Mouse (Mus musculus): ENCODE data around the gene Dcdc2b. TPM values are rescaled to one million over a fixed set of nuclear protein-coding genes. Genes with fewer than 3 reads are reported as not detected.

Dcdc2b gene
- polyA plus RNA-seq, 1 experiment from 2014 or later, result 1.5 TPM

DNA sequence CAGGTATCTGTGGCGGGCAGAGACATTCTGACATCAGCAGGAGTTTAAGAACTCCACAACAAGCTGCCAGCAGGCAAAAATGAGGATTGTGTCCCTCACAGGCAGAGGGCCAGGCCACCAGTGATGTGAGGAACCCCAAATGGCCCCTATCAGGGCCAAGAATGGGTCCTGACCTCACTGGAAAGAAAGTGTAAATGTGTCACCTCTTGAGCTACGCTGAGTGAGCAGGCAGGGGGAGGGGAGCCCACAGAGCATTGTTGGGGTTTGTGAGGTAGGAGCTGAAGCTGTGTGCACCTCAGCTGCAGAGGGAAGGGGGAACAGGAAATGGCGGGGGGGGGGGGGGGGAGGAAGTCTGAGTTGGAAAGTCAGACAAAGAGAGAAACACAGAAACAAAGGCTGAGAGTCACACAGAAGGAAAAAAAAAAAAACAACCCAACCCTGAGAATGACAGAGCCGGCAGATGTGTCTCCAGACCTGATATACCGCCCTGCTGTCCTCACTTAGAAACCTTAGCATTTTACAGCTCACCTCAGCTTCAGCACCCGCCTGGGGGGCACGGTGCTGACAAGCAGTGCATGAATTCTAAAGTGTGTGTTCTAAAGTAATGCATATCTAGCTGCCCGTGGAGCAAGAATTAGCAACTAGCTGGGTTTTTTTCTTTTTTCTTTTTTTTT lies 38.7 kb downstream of the Dcdc2b start:
- Histone ChIP-seq H3K9ac (no peak overlapping the region), H3K4me2 (no peak overlapping the region; the same call in 1 of the 2 replicates), H3K9me3 (no peaks in the 10 kb centered on the region), H3K4me1 (peaks cover 6% of the 10 kb centered on the region; the same call in 1 of the 2 replicates), H3K27ac (peak overlapping the region; percentile 4; the same call in 1 of the 2 replicates), H3K36me3 (no peaks in the 10 kb centered on the region), H3K4me3 (no peak overlapping the region), H3K27me3 (no peaks in the 10 kb centered on the region)
- ATAC-seq (ENCODE audit: borderline replicate concordance, extremely low read depth, low FRiP score, low TSS enrichment), result no peak; the same call in 1 of the 2 replicates
- 45% methylated on average over 7 of the region's 8 CpGs for WGBS

DNA sequence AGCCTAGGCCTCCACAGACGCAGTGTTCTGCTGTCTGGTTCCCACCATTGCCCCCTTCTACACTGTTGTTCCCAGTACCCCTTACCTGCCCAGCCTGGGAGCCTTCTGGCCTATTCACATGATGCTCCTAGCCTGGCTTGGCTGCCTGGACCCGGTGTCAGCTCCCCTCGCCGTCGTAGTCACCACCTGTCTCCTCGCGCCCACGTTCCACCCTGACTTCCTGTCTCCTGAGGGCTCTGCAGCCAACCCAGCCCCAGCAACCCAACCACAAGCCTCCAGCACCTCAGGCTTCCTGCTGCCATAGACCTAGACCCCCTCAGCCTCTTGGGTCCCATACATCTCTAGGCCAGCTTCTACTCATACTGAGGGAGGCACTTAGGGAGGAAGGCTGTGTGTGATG lies 40.6 kb downstream of the Dcdc2b start, which contains the start of gene Lck:
Gene Lck, minus strand, starts transcription at position 212 of the 400 bp plus-strand sequence.
- H3K9me3 ChIP-seq, result no peaks in the 10 kb centered on the region
- no peak for ATAC-seq (ENCODE audit: borderline replicate concordance, extremely low read depth, low FRiP score, low TSS enrichment)
- 90% methylated on average over 8 of the region's 8 CpGs for WGBS
- peaks cover 6% of the 10 kb centered on the region; the same call in 1 of the 2 replicates for H3K4me1 ChIP-seq
- peak within 1 kb of the TSS; percentile 39; the same call in 1 of the 2 replicates for H3K27ac ChIP-seq
- H3K27me3 ChIP-seq, result no peaks in the 10 kb centered on the region
- no peak within 1 kb of the TSS for H3K4me2 ChIP-seq
- no peak within 1 kb of the TSS for H3K9ac ChIP-seq
- no peaks in the 10 kb centered on the region for H3K36me3 ChIP-seq
- no peak within 1 kb of the TSS for H3K4me3 ChIP-seq

DNA sequence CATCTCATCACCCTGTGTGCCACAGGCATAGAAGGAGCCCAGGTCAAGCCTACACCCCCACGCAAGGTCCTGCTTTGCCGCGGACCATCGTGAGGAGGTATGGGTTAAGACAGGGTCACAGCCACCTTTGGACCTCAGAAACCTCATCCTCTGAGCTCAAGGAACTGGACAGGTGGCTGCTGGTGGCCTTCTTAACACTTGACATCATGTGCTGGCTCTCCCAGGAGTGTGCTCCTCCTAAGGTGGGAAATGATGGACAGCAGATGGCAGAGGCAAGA lies 41.0 kb downstream of the Dcdc2b start:
- Histone ChIP-seq H3K9me3 (no peaks in the 10 kb centered on the region), H3K27ac (peak overlapping the region; percentile 39; the same call in 1 of the 2 replicates), H3K4me2 (no peak overlapping the region), H3K4me1 (0 out of 2 replicates have a peak, but pooled peaks cover 3% of the 10 kb centered on the region), H3K27me3 (no peaks in the 10 kb centered on the region), H3K9ac (no peak overlapping the region), H3K36me3 (no peaks in the 10 kb centered on the region), H3K4me3 (no peak overlapping the region)
- 96% methylated on average over 4 of the region's 4 CpGs for WGBS
- no peak for ATAC-seq (ENCODE audit: borderline replicate concordance, extremely low read depth, low FRiP score, low TSS enrichment)

DNA sequence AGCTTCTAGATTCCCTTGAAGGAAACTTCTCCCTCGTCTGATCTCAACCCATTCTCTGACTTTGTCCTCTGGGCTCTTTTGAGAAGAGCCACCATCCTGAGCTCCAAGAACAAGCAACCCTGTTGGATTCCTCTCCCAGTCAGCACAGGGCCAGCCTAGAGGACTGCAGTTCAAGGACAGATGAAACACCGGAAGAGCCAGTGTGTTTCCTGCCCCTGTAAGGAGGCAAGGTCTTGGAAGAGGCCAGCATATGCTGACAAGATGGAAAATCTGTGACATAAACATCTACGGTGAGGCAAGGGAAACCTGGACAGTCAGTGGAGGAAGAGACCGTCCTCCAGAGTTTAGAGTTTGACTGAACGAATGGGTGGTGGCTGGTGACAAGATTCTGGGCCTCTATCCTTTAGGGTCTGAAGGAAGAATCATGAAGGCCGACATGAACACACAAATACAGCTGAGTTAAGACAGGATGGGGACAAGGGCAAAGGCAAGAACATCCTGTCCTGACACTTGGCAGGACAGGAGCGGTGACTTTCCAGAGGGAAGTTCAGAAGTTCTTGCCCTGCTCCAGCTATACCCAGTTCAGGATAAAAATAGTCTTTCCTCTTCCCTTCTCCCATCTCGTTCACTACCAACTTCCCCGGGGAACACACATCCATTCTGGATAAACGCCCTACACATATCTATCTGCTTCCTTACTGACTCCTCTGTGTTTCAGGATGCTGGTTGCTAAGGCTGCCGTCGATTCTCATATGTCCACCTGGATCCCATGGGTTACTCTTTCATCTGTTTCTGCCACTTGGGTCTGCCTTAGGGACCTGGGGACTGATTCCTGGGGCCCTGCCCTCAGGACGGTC lies 41.6 kb downstream of the Dcdc2b start:
- no peaks in the 10 kb centered on the region for H3K9me3 ChIP-seq
- H3K27me3 ChIP-seq, result no peaks in the 10 kb centered on the region
- H3K27ac ChIP-seq, result peak overlapping the region; percentile 39; the same call in 1 of the 2 replicates
- no peak overlapping the region for H3K4me2 ChIP-seq
- no peak overlapping the region for H3K9ac ChIP-seq
- H3K36me3 ChIP-seq, result no peaks in the 10 kb centered on the region
- 63% methylated on average over 13 of the region's 13 CpGs for WGBS
- ATAC-seq (ENCODE audit: borderline replicate concordance, extremely low read depth, low FRiP score, low TSS enrichment), result no peak
- no peaks in the 10 kb centered on the region for H3K4me1 ChIP-seq
- H3K4me3 ChIP-seq, result no peak overlapping the region

DNA sequence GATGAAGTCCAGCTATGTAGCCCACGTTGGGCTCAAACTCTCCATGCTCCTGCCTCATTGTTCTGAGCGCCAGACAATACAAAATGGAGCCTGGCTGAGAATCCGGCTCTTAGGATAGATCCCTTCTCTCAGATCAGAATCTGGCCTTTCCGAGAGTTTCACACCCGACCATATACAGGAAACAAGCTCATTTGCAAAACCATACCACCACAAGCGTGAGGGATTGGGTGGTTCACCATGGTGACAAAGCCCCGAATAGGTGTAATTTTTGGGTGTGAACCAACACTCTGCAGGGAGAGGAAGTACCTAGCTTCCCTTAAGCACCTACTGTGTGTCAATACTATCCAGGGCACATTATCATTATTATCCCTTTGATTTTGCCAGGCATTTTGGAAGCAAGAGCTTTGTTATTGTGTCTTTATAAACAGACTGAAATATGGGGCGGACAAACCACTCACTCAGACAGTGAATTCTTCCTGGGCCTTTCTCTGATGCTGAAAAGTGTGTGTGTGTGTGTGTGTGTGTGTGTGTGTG lies 42.4 kb downstream of the Dcdc2b start:
- no peak for ATAC-seq (ENCODE audit: borderline replicate concordance, extremely low read depth, low FRiP score, low TSS enrichment)
- H3K27ac ChIP-seq, result no peak overlapping the region
- H3K4me3 ChIP-seq, result no peak overlapping the region
- no peaks in the 10 kb centered on the region for H3K27me3 ChIP-seq
- no peak overlapping the region for H3K9ac ChIP-seq
- H3K9me3 ChIP-seq, result no peaks in the 10 kb centered on the region
- 62% methylated on average over 8 of the region's 8 CpGs for WGBS
- no peaks in the 10 kb centered on the region for H3K4me1 ChIP-seq
- H3K4me2 ChIP-seq, result no peak overlapping the region
- no peaks in the 10 kb centered on the region for H3K36me3 ChIP-seq

DNA sequence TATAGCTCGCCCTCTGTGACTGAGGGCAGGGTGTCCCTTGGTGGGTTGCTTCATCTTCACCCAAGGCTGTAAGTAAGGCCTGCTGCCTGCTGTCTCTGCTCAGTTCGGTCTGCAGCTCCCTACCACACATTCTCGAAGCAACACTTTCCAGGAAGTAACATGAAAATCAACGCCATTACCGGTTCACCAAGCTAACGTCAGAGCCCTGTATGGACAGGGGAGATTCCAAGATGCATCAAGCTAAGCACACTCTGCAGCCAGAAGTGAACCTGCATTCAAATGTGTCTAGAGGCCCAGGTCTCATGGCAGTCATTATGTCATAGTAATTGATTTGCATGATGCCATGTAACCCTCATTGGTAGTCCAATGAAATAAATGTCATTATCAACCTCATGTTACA lies 44.0 kb downstream of the Dcdc2b start:
- H3K4me2 ChIP-seq, result no peak overlapping the region
- ATAC-seq (ENCODE audit: borderline replicate concordance, extremely low read depth, low FRiP score, low TSS enrichment), result no peak
- H3K9ac ChIP-seq, result no peak overlapping the region
- H3K36me3 ChIP-seq, result no peaks in the 10 kb centered on the region
- no peaks in the 10 kb centered on the region for H3K4me1 ChIP-seq
- H3K9me3 ChIP-seq, result no peaks in the 10 kb centered on the region
- H3K4me3 ChIP-seq, result no peak overlapping the region
- WGBS, result 76% methylated on average over 6 of the region's 6 CpGs
- no peaks in the 10 kb centered on the region for H3K27me3 ChIP-seq
- H3K27ac ChIP-seq, result no peak overlapping the region

DNA sequence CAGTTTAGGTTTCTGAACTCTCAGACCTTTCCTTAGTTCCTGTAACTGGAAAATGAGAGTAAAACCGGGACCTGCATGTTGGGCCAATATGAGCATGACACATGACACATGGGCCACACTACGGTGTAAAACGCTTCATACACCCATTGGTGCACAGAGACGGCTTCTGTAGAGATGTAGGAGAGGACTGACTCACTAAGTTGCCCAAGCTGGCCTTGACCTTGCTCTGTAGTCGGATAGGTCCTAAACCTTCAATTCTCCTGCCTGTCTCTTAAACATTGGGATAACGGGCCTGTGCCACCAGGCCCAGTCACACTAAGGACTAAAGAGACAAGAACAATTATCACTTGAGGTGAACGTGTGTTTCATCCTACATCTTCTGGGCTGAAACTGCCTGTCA lies 45.7 kb downstream of the Dcdc2b start:
- Histone ChIP-seq H3K9ac (no peak overlapping the region), H3K4me1 (no peaks in the 10 kb centered on the region), H3K4me3 (no peak overlapping the region), H3K9me3 (no peaks in the 10 kb centered on the region), H3K27me3 (no peaks in the 10 kb centered on the region), H3K4me2 (no peak overlapping the region), H3K36me3 (no peaks in the 10 kb centered on the region), H3K27ac (no peak overlapping the region)
- no peak for ATAC-seq (ENCODE audit: borderline replicate concordance, extremely low read depth, low FRiP score, low TSS enrichment)
- 89% methylated on average over 7 of the region's 7 CpGs for WGBS

DNA sequence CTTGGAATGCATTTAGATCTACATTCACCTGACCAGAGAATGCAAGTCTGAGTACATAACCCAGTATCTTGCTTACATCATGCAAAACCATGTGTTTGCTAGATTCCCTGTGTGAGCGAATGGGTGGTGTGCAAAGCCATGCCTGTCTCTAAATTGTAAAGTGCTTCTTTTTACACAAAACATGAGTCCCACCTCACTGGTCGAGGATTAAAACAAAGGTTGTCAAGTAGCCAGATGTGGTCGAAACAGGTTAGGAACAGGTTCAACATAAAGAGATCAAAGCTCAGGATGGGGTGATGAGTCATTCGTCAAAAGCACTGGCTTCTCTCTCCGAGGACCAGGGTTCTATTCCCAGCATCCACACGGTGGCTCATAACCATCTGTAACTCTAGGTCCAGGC lies 48.9 kb downstream of the Dcdc2b start:
- 68% methylated on average over 6 of the region's 6 CpGs for WGBS
- no peaks in the 10 kb centered on the region for H3K36me3 ChIP-seq
- ATAC-seq (ENCODE audit: borderline replicate concordance, extremely low read depth, low FRiP score, low TSS enrichment), result no peak

DNA sequence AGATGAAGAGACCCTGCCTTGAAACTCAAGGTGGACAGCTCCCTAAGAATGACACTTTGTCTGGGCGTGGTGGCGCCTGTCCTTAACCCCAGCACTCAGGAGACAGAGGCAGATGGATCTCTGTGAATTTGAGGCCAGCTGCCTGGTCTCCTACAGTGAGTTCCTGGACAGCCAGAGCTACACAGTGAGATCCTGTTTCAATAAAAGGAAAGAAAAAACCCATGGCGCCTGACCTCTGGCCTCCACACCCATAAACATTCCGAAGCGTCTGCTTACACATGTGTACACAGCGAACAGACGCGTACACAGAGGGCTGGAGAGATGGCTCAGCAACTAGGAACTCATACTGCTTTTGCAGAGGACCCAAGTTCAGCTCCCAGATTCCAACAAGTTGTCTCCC lies 50.3 kb downstream of the Dcdc2b start:
- H3K9ac ChIP-seq, result no peak overlapping the region
- ATAC-seq (ENCODE audit: borderline replicate concordance, extremely low read depth, low FRiP score, low TSS enrichment), result no peak
- no peaks in the 10 kb centered on the region for H3K36me3 ChIP-seq
- H3K4me2 ChIP-seq, result no peak overlapping the region
- no peaks in the 10 kb centered on the region for H3K27me3 ChIP-seq
- H3K9me3 ChIP-seq, result no peaks in the 10 kb centered on the region
- no peak overlapping the region for H3K4me3 ChIP-seq
- H3K27ac ChIP-seq, result no peak overlapping the region
- no peaks in the 10 kb centered on the region for H3K4me1 ChIP-seq
- WGBS, result 24% methylated on average over 8 of the region's 8 CpGs

More for the DNA sequence above, 48.9 kb downstream of the Dcdc2b start:
- no peak overlapping the region for H3K9ac ChIP-seq
- no peak overlapping the region for H3K4me3 ChIP-seq
- H3K4me2 ChIP-seq, result no peak overlapping the region
- H3K9me3 ChIP-seq, result no peaks in the 10 kb centered on the region
- no peaks in the 10 kb centered on the region for H3K4me1 ChIP-seq
- no peaks in the 10 kb centered on the region for H3K27me3 ChIP-seq
- no peak overlapping the region for H3K27ac ChIP-seq

DNA sequence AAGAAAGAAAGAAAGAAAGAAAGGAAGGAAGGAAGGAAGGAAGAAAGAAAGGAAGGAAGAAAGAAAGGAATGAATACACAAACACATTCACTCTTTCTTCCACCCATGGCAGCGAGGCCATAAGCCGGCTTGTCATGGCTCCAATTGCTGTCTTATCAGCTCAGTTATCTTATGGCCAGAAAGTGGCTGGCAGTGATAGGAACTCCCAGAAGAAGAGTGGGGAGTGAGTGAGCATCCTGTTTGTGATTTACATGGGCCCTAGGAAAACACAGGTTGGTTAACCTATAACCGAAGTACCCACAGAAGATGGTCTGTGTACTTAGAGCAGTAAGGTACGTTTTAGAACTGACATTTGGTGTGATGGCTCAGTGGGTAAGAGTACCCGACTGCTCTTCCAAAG lies 52.9 kb downstream of the Dcdc2b start:
- H3K4me1 ChIP-seq, result peaks cover 12% of the 10 kb centered on the region
- no peak overlapping the region for H3K9ac ChIP-seq
- 76% methylated on average over 5 of the region's 5 CpGs for WGBS
- H3K27me3 ChIP-seq, result no peaks in the 10 kb centered on the region
- no peak overlapping the region for H3K4me2 ChIP-seq
- H3K27ac ChIP-seq, result no peak overlapping the region
- no peak for ATAC-seq (ENCODE audit: borderline replicate concordance, extremely low read depth, low FRiP score, low TSS enrichment)
- H3K9me3 ChIP-seq, result no peaks in the 10 kb centered on the region
- H3K4me3 ChIP-seq, result no peak overlapping the region
- no peaks in the 10 kb centered on the region for H3K36me3 ChIP-seq

Data from lung, embryonic 15.5 days (tissue).